Comparison of ENCODE assay signal across 15 mouse cellular contexts in the genomic region with DNA sequence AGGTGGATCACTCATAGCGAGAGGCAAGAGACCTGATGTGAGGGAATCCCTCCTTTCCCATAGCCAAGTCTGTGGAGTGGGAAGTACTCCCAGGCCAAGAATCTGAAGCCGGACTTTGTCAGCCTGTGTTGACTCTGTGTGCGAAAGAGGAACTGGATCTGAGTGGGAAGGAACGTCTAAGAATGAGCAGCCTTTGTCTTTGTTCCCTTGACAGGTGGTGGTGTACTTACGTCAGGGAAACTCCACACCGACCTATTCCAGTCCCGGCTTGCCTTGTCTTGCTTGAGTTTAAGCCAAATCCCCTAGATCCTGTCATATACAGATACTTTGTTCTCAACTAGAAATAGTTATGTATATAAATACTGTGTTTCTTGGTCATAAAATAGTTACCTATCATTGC. TPM values are rescaled to one million over a fixed set of nuclear protein-coding genes. Genes with fewer than 3 reads are reported as not detected.
DNase-seq lines count a peak whose midpoint lies in the region; ATAC-seq and TF ChIP-seq lines count a peak whose summit lies in the region.
"Had no signal": no experiment of that assay in that cellular context is flagged by ENCODE, and none has a peak within 500 bp of the region (broad histone marks: within the 10 kb centered on the region; RNA-seq: fewer than 3 reads in every experiment).

No protein-coding gene starts in this region.

- H3K27me3 ChIP-seq in lung, postnatal 0 days (replicated peaks; ENCODE audit: insufficient read depth, low read length), result no peaks in the 10 kb centered on the region
- H3K27me3 ChIP-seq in stomach, postnatal 0 days (ENCODE audit: control insufficient read depth, insufficient read depth, low read length), result no peaks in the 10 kb centered on the region
- H3K27me3 ChIP-seq in hindbrain, embryonic 13.5 days, result peaks cover 12% of the 10 kb centered on the region

- 45% methylated on average over 7 of the region's 7 CpGs for WGBS in lung, postnatal 0 days
- 45% methylated on average over 7 of the region's 7 CpGs for WGBS in stomach, postnatal 0 days
- 76% methylated on average over 7 of the region's 7 CpGs for WGBS in hindbrain, embryonic 13.5 days

- no peak for TF ChIP-seq EP300 in lung, postnatal 0 days (IDR thresholded peaks at IDR 0.05)
- no peak for TF ChIP-seq EP300 in stomach, postnatal 0 days (optimal IDR thresholded peaks at IDR 0.05)

- TF ChIP-seq CTCF in lung, postnatal 0 days (IDR thresholded peaks at IDR 0.05), result no peak
- TF ChIP-seq CTCF in stomach, postnatal 0 days (IDR thresholded peaks at IDR 0.05; ENCODE audit: low read depth), result no peak

- H3K36me3 ChIP-seq in lung, postnatal 0 days (ENCODE audit: insufficient read depth, low read length), result no peaks in the 10 kb centered on the region
- no peaks in the 10 kb centered on the region for H3K36me3 ChIP-seq in stomach, postnatal 0 days (ENCODE audit: control insufficient read depth, insufficient read depth, low read length)
- H3K36me3 ChIP-seq in hindbrain, embryonic 13.5 days, result no peaks in the 10 kb centered on the region
- H3K36me3 ChIP-seq: forebrain, embryonic 12.5 days; heart, embryonic 13.5 days; neural tube, embryonic 13.5 days had no signal

- H3K9me3 ChIP-seq in lung, postnatal 0 days (ENCODE audit: low read length), result peaks cover 2% of the 10 kb centered on the region; the same call in 1 of the 2 replicates
- no peaks in the 10 kb centered on the region for H3K9me3 ChIP-seq in stomach, postnatal 0 days (ENCODE audit: control insufficient read depth, low read length)
- no peaks in the 10 kb centered on the region for H3K9me3 ChIP-seq in hindbrain, embryonic 13.5 days

- ATAC-seq in lung, postnatal 0 days, result no peak
- ATAC-seq in stomach, postnatal 0 days (ENCODE audit: low FRiP score, low TSS enrichment), result peak; percentile 61
- no peak for ATAC-seq in hindbrain, embryonic 13.5 days (ENCODE audit: low FRiP score)
- ATAC-seq: midbrain, embryonic 16.5 days had no signal

- H3K4me2 ChIP-seq in lung, postnatal 0 days (replicated peaks; ENCODE audit: low read depth, low read length), result no peak overlapping the region
- H3K4me2 ChIP-seq in stomach, postnatal 0 days (replicated peaks; ENCODE audit: low read depth), result no peak overlapping the region
- H3K4me2 ChIP-seq in hindbrain, embryonic 13.5 days, result no peak overlapping the region
- H3K4me2 ChIP-seq: forebrain, embryonic 12.5 days; heart, embryonic 13.5 days; neural tube, embryonic 13.5 days had no signal

- no peak overlapping the region for H3K9ac ChIP-seq in lung, postnatal 0 days (replicated peaks; ENCODE audit: low read depth)
- H3K9ac ChIP-seq in stomach, postnatal 0 days (ENCODE audit: low read length), result no peak overlapping the region
- H3K9ac ChIP-seq in hindbrain, embryonic 13.5 days, result no peak overlapping the region
- H3K9ac ChIP-seq: forebrain, embryonic 12.5 days; heart, embryonic 13.5 days; neural tube, embryonic 13.5 days had no signal

- H3K4me1 ChIP-seq in lung, postnatal 0 days (ENCODE audit: insufficient read depth, low read depth, low read length), result peaks cover 35% of the 10 kb centered on the region
- H3K4me1 ChIP-seq in stomach, postnatal 0 days (replicated peaks; ENCODE audit: control insufficient read depth, insufficient read depth), result no peaks in the 10 kb centered on the region
- peaks cover 26% of the 10 kb centered on the region for H3K4me1 ChIP-seq in hindbrain, embryonic 13.5 days (replicated peaks)

- DNase-seq in heart, adult 11 months, result peak; percentile 95
- DNase-seq in heart, adult 9 months (ENCODE audit: low spot score in 2 of 2), result no peak
- peak; percentile 42 for DNase-seq in lung, postnatal 0 days (ENCODE audit: low spot score)
- no peak for DNase-seq in lung, postnatal 10 days
- peak; percentile 24 for DNase-seq in induced T-regulatory cell, adult 2 months (ENCODE audit: low read depth)
- DNase-seq in stomach, postnatal 0 days (ENCODE audit: low spot score), result peak; percentile 46
- DNase-seq in left cerebral cortex, postnatal 25 days (ENCODE audit: low spot score in 2 of 2), result no peak
- DNase-seq: adrenal gland, postnatal 10 days; cerebellum, adult 9-11 months; thymus, postnatal 4 days had no signal

- no peak overlapping the region for H3K27ac ChIP-seq in lung, postnatal 0 days (ENCODE audit: low read length)
- peak overlapping the region; percentile 31 for H3K27ac ChIP-seq in stomach, postnatal 0 days (replicated peaks)
- no peak overlapping the region for H3K27ac ChIP-seq in hindbrain, embryonic 13.5 days
- H3K27ac ChIP-seq: forebrain, embryonic 12.5 days; neural tube, embryonic 13.5 days had no signal

- intact Hi-C loops in left cerebral cortex, postnatal 25 days (cut with DNase I), result loop anchor here (10.0 kb wide), 1 partner anchor 802 kb away; no protein-coding TSS in a partner anchor

- no peak overlapping the region for H3K4me3 ChIP-seq in lung, postnatal 0 days (ENCODE audit: low read depth, low read length)
- H3K4me3 ChIP-seq in stomach, postnatal 0 days (ENCODE audit: low read depth, low read length), result no peak overlapping the region
- H3K4me3 ChIP-seq in hindbrain, embryonic 13.5 days, result no peak overlapping the region
- H3K4me3 ChIP-seq: forebrain, embryonic 12.5 days; heart, embryonic 13.5 days; neural tube, embryonic 13.5 days had no signal

RNA-seq across cellular contexts. Expression of a gene that starts 1.9 kb away (rescaled TPM):
- polyA plus RNA-seq in lung, postnatal 0 days (2015; fragmentation: Nextera tagmentation; extraction: Ambion mirVana), result 12.2 and 13.1 TPM in 2 replicates
- 4.6 and 5.4 TPM in 2 replicates for polyA plus RNA-seq in stomach, postnatal 0 days (2015; fragmentation: Nextera tagmentation; extraction: Ambion mirVana)
- 3.7 and 5.2 TPM in 2 replicates for polyA plus RNA-seq in hindbrain, embryonic 13.5 days (2015; fragmentation: Nextera tagmentation; extraction: Ambion mirVana)
- total RNA-seq in left cerebral cortex, postnatal 25 days (2021), result 1 to 10 TPM; 3.7 to 4.5 TPM

RNA-seq across cellular contexts. Expression of a gene that starts 22.7 kb away (rescaled TPM):
- 739 and 823 TPM in 2 replicates for polyA plus RNA-seq in lung, postnatal 0 days (2015; fragmentation: Nextera tagmentation; extraction: Ambion mirVana)
- polyA plus RNA-seq in stomach, postnatal 0 days (2015; fragmentation: Nextera tagmentation; extraction: Ambion mirVana), result 564 and 594 TPM in 2 replicates
- 67.8 and 72.3 TPM in 2 replicates for polyA plus RNA-seq in hindbrain, embryonic 13.5 days (2015; fragmentation: Nextera tagmentation; extraction: Ambion mirVana)
- 10 to 100 TPM in 1 of 2 experiments, 1 to 10 TPM in 1; 10.0 to 10.8 TPM for total RNA-seq in left cerebral cortex, postnatal 25 days (2021)

RNA-seq across cellular contexts. Expression of a gene that starts 33.2 kb away (rescaled TPM):
- polyA plus RNA-seq in lung, postnatal 0 days (2015; fragmentation: Nextera tagmentation; extraction: Ambion mirVana), result 0.39 and 0.44 TPM in 2 replicates
- polyA plus RNA-seq in stomach, postnatal 0 days (2015; fragmentation: Nextera tagmentation; extraction: Ambion mirVana), result 19.2 and 22.7 TPM in 2 replicates
- polyA plus RNA-seq in hindbrain, embryonic 13.5 days (2015; fragmentation: Nextera tagmentation; extraction: Ambion mirVana), result 0.17 and 0.18 TPM in 2 replicates
- under 1 TPM; 0.32 to 0.37 TPM for total RNA-seq in left cerebral cortex, postnatal 25 days (2021)

RNA-seq across cellular contexts. Expression of a gene that starts 40.9 kb away (rescaled TPM):
- polyA plus RNA-seq in lung, postnatal 0 days (2015; fragmentation: Nextera tagmentation; extraction: Ambion mirVana), result 1.1 and 1.3 TPM in 2 replicates
- polyA plus RNA-seq in stomach, postnatal 0 days (2015; fragmentation: Nextera tagmentation; extraction: Ambion mirVana), result 16.7 and 19.9 TPM in 2 replicates
- polyA plus RNA-seq in hindbrain, embryonic 13.5 days (2015; fragmentation: Nextera tagmentation; extraction: Ambion mirVana), result 57.4 and 62.6 TPM in 2 replicates
- total RNA-seq in left cerebral cortex, postnatal 25 days (2021), result 10 to 100 TPM in 1 of 2 experiments, 1 to 10 TPM in 1; 8.7 to 11.1 TPM

RNA-seq across cellular contexts. Expression of a gene that starts 47.4 kb away (rescaled TPM):
- 4.7 and 5.3 TPM in 2 replicates for polyA plus RNA-seq in lung, postnatal 0 days (2015; fragmentation: Nextera tagmentation; extraction: Ambion mirVana)
- polyA plus RNA-seq in stomach, postnatal 0 days (2015; fragmentation: Nextera tagmentation; extraction: Ambion mirVana), result 1.8 TPM in 2 replicates
- polyA plus RNA-seq in hindbrain, embryonic 13.5 days (2015; fragmentation: Nextera tagmentation; extraction: Ambion mirVana), result 0.34 TPM in 1 of 2 replicates, not detected in the other
- total RNA-seq in left cerebral cortex, postnatal 25 days (2021), result under 1 TPM; 0.41 to 0.46 TPM
- polyA plus RNA-seq: forebrain, embryonic 12.5 days; neural tube, embryonic 13.5 days had no signal

Comparison
In these comparisons a context has a peak if more than half of its experiments do, and no peak if none do; other contexts are left out.
1. DNase-seq: peak in heart, adult 11 months (single experiment), lung, postnatal 0 days (single experiment), induced T-regulatory cell, adult 2 months (single experiment) and stomach, postnatal 0 days (single experiment); none in heart, adult 9 months (0 of 2), lung, postnatal 10 days (single experiment) and left cerebral cortex, postnatal 25 days (0 of 2).
2. RNA of a gene that starts 33.2 kb away (polyA plus RNA-seq): 19.2 to 22.7 TPM in stomach, postnatal 0 days; 0.39 to 0.44 TPM in lung, postnatal 0 days and 0.17 to 0.18 TPM in hindbrain, embryonic 13.5 days; every median in the first group is over 10 times any median in the second.